Mouse (Mus musculus): ENCODE measurements around the gene Pomp. TPM values are rescaled to one million over a fixed set of nuclear protein-coding genes. Genes with fewer than 3 reads are reported as not detected.

Pomp gene
- polyA plus RNA-seq, 1 experiment from 2014 or later = 215 TPM

GRCm38 (mm10) chr5:147913241-147913842 lies 53.1 kb downstream of the Pomp start:
- TF ChIP-seq CTCF (IDR thresholded peaks at IDR 0.05; ENCODE audit: low read depth) = no peak
- TF ChIP-seq EP300 (IDR thresholded peaks at IDR 0.05; ENCODE audit: low read depth) = no peak
- Histone ChIP-seq H3K9ac (replicated peaks) (no peak overlapping the region), H3K4me2 (ENCODE audit: low read depth, low read length) (no peak overlapping the region), H3K4me3 (ENCODE audit: low read depth, low read length) (no peak overlapping the region), H3K27me3 (ENCODE audit: insufficient read depth, low read length) (no peaks in the 10 kb centered on the region), H3K36me3 (replicated peaks; ENCODE audit: insufficient read depth, low read length) (no peaks in the 10 kb centered on the region), H3K27ac (ENCODE audit: low read depth) (no peak overlapping the region), H3K4me1 (ENCODE audit: insufficient read depth) (peaks cover 5% of the 10 kb centered on the region; the same call in 1 of the 2 replicates), H3K9me3 (ENCODE audit: low read length) (no peaks in the 10 kb centered on the region)
- no peak for DNase-seq
- WGBS (ENCODE audit: insufficient replicate concordance) = 33% methylated on average over 14 of the region's 14 CpGs
- ATAC-seq = no peak

- TF ChIP-seq EP300 (IDR thresholded peaks at IDR 0.05; ENCODE audit: low read depth) (0 out of 2 replicates have a peak, but pooled peaks have one; percentile 30), CTCF (IDR thresholded peaks at IDR 0.05; ENCODE audit: low read depth) (peak; percentile 40)
- no peaks in the 10 kb centered on the region for H3K27me3 ChIP-seq (ENCODE audit: insufficient read depth, low read length)
- H3K36me3 ChIP-seq (replicated peaks; ENCODE audit: insufficient read depth, low read length) = no peaks in the 10 kb centered on the region
- ATAC-seq (no peak), DNase-seq (no peak)
- no peak overlapping the region for H3K4me2 ChIP-seq (ENCODE audit: low read depth, low read length)
- H3K9ac ChIP-seq (replicated peaks) = no peak overlapping the region
- no peak overlapping the region for H3K27ac ChIP-seq (ENCODE audit: low read depth)
- no peaks in the 10 kb centered on the region for H3K9me3 ChIP-seq (ENCODE audit: low read length)
- peaks cover 5% of the 10 kb centered on the region; the same call in 1 of the 2 replicates for H3K4me1 ChIP-seq (ENCODE audit: insufficient read depth)
- 26% methylated on average over 6 of the region's 6 CpGs for WGBS (ENCODE audit: insufficient replicate concordance)
- H3K4me3 ChIP-seq (ENCODE audit: low read depth, low read length) = no peak overlapping the region
Measured at GRCm38 (mm10) chr5:147915038-147915566, 54.8 kb downstream of the Pomp start.

- Histone ChIP-seq H3K27ac (ENCODE audit: low read depth) (no peak overlapping the region), H3K9ac (replicated peaks) (no peak overlapping the region), H3K4me2 (ENCODE audit: low read depth, low read length) (no peak overlapping the region), H3K36me3 (replicated peaks; ENCODE audit: insufficient read depth, low read length) (no peaks in the 10 kb centered on the region), H3K9me3 (ENCODE audit: low read length) (no peaks in the 10 kb centered on the region), H3K4me1 (ENCODE audit: insufficient read depth) (peaks cover 4% of the 10 kb centered on the region; the same call in 1 of the 2 replicates), H3K4me3 (ENCODE audit: low read depth, low read length) (no peak overlapping the region), H3K27me3 (ENCODE audit: insufficient read depth, low read length) (no peaks in the 10 kb centered on the region)
- TF ChIP-seq CTCF (IDR thresholded peaks at IDR 0.05; ENCODE audit: low read depth) (no peak), EP300 (IDR thresholded peaks at IDR 0.05; ENCODE audit: low read depth) (no peak)
- 74% methylated on average over 9 of the region's 9 CpGs for WGBS (ENCODE audit: insufficient replicate concordance)
- ATAC-seq (no peak), DNase-seq (no peak)
Measured at GRCm38 (mm10) chr5:147916171-147916570, 55.9 kb downstream of the Pomp start.

- Histone ChIP-seq H3K4me3 (ENCODE audit: low read depth, low read length) (no peak overlapping the region), H3K4me1 (ENCODE audit: insufficient read depth) (no peaks in the 10 kb centered on the region), H3K27me3 (ENCODE audit: insufficient read depth, low read length) (no peaks in the 10 kb centered on the region), H3K4me2 (ENCODE audit: low read depth, low read length) (peak overlapping the region; percentile 24; the same call in 1 of the 2 replicates), H3K9ac (replicated peaks) (no peak overlapping the region), H3K27ac (ENCODE audit: low read depth) (no peak overlapping the region), H3K36me3 (replicated peaks; ENCODE audit: insufficient read depth, low read length) (no peaks in the 10 kb centered on the region), H3K9me3 (ENCODE audit: low read length) (no peaks in the 10 kb centered on the region)
- TF ChIP-seq EP300 (IDR thresholded peaks at IDR 0.05; ENCODE audit: low read depth) = peak; percentile 79
- no peak for TF ChIP-seq CTCF (IDR thresholded peaks at IDR 0.05; ENCODE audit: low read depth)
- 26% methylated on average over 17 of the region's 17 CpGs for WGBS (ENCODE audit: insufficient replicate concordance)
- DNase-seq (no peak), ATAC-seq (peak; percentile 77)
Measured at GRCm38 (mm10) chr5:147918044-147918846, 58.0 kb downstream of the Pomp start.

- Histone ChIP-seq H3K9ac (replicated peaks) (no peak overlapping the region), H3K36me3 (replicated peaks; ENCODE audit: insufficient read depth, low read length) (no peaks in the 10 kb centered on the region), H3K4me3 (ENCODE audit: low read depth, low read length) (no peak overlapping the region), H3K4me2 (ENCODE audit: low read depth, low read length) (no peak overlapping the region), H3K27ac (ENCODE audit: low read depth) (no peak overlapping the region), H3K27me3 (ENCODE audit: insufficient read depth, low read length) (no peaks in the 10 kb centered on the region), H3K4me1 (ENCODE audit: insufficient read depth) (no peaks in the 10 kb centered on the region), H3K9me3 (ENCODE audit: low read length) (no peaks in the 10 kb centered on the region)
- 82% methylated on average over 5 of the region's 5 CpGs for WGBS (ENCODE audit: insufficient replicate concordance)
- TF ChIP-seq EP300 (IDR thresholded peaks at IDR 0.05; ENCODE audit: low read depth) = no peak
- TF ChIP-seq CTCF (IDR thresholded peaks at IDR 0.05; ENCODE audit: low read depth) = no peak
- ATAC-seq (no peak), DNase-seq (no peak)
Measured at GRCm38 (mm10) chr5:147924621-147925020, 64.4 kb downstream of the Pomp start.

Other genes starting within 250 kb of the Pomp start
- gene Flt1, start 134.4 kb upstream of the Pomp start, polyA plus RNA-seq (2015; fragmentation: Nextera tagmentation; extraction: Ambion mirVana) = 2.3 and 2.8 TPM in 2 replicates
- gene Slc46a3, start 34.4 kb downstream of the Pomp start, polyA plus RNA-seq (2015; fragmentation: Nextera tagmentation; extraction: Ambion mirVana) = 8.9 and 11.6 TPM in 2 replicates
- 1.2 and 1.6 TPM in 2 replicates for gene Mtus2, start 96.9 kb downstream of the Pomp start, polyA plus RNA-seq (2015; fragmentation: Nextera tagmentation; extraction: Ambion mirVana)